In the genomic region with DNA sequence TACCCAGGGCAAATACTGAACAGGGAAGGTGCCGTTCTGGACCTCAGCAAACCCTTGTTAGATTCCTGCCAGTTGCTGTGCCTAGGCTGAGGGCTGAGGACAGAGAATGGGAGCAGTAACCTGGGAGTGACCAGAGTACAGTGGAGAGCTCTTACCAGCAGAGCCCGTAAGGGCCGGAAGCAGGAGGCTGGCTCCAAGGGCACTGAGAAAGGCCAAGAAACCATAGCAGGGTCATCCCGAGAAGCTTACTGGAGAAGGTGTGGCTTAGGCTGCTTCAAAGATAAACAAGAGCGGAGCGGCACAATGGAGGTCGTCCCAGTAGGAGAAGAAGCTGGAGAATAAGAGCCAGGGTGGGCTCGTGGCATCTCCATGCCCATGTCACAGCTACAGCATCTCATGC, we compare ENCODE assay signal across 14 mouse cellular contexts.
DNase-seq lines count a peak whose midpoint lies in the region; ATAC-seq lines count a peak whose summit lies in the region.
"Had no signal": no experiment of that assay in that cellular context is flagged by ENCODE, and none has a peak within 500 bp of the region (broad histone marks: within the 10 kb centered on the region; RNA-seq: fewer than 3 reads in every experiment).

No protein-coding gene starts in this region.

- no peak overlapping the region for H3K4me3 ChIP-seq in heart, embryonic 10.5 days
- H3K4me3 ChIP-seq in limb, embryonic 11.5 days (ENCODE audit: low read depth, low read length) = no peak overlapping the region
- H3K4me3 ChIP-seq: midbrain, embryonic 13.5 days; neural tube, embryonic 12.5 days had no signal

- 0 out of 2 replicates have a peak overlapping the region, but pooled peaks have one; percentile 11 for H3K27ac ChIP-seq in heart, embryonic 10.5 days
- H3K27ac ChIP-seq in limb, embryonic 11.5 days (replicated peaks; ENCODE audit: low read depth, low read length) = peak overlapping the region; percentile 47; the same call in 1 of the 2 replicates
- H3K27ac ChIP-seq: neural tube, embryonic 12.5 days had no signal

- intact Hi-C loops in heart, postnatal 14 days (cut with DNase I) = loop anchor here (5.0 kb wide), 1 partner anchor 63 kb away; a partner anchor contains a TSS

- no peaks in the 10 kb centered on the region for H3K9me3 ChIP-seq in heart, embryonic 10.5 days
- H3K9me3 ChIP-seq in limb, embryonic 11.5 days (ENCODE audit: control insufficient read depth, low read length) = no peaks in the 10 kb centered on the region
- H3K9me3 ChIP-seq: midbrain, embryonic 13.5 days; neural tube, embryonic 12.5 days had no signal

- no peak overlapping the region for H3K9ac ChIP-seq in limb, embryonic 11.5 days (ENCODE audit: low read length)
- H3K9ac ChIP-seq: midbrain, embryonic 13.5 days; neural tube, embryonic 12.5 days had no signal

- DNase-seq in heart, embryonic 10.5 days (ENCODE audit: low spot score) = no peak
- DNase-seq in heart, postnatal 14 days = no peak
- DNase-seq in ovary, adult 18-20 months (ENCODE audit: low spot score) = peak; percentile 60
- DNase-seq in ovary, postnatal 14 days (ENCODE audit: low spot score) = no peak
- no peak for DNase-seq in limb, embryonic 11.5 days (ENCODE audit: low spot score)
- peak; percentile 6 for DNase-seq in yolk sac, embryonic 10.5 days (ENCODE audit: low spot score)
- no peak for DNase-seq in spleen, postnatal 4 days (ENCODE audit: low spot score in 2 of 2)
- DNase-seq: cerebellum, adult 9-11 months; heart, adult 11 months; layer of hippocampus, adult 9-11 months; right cerebral cortex, adult 18-20 months; thymus, adult 2 months had no signal

- H3K4me1 ChIP-seq in heart, embryonic 10.5 days = peaks cover 69% of the 10 kb centered on the region
- peaks cover 70% of the 10 kb centered on the region for H3K4me1 ChIP-seq in limb, embryonic 11.5 days (ENCODE audit: control insufficient read depth, insufficient read depth, low read length)

- no peaks in the 10 kb centered on the region for H3K27me3 ChIP-seq in heart, embryonic 10.5 days (ENCODE audit: insufficient read depth, poor library complexity, severe bottlenecking)
- H3K27me3 ChIP-seq in limb, embryonic 11.5 days (ENCODE audit: control insufficient read depth, insufficient read depth, low read length) = no peaks in the 10 kb centered on the region
- H3K27me3 ChIP-seq: midbrain, embryonic 13.5 days; neural tube, embryonic 12.5 days had no signal

- 46% methylated on average over 8 of the region's 8 CpGs for WGBS in heart, embryonic 10.5 days
- 54% methylated on average over 8 of the region's 8 CpGs for WGBS in limb, embryonic 11.5 days

- no peaks in the 10 kb centered on the region for H3K36me3 ChIP-seq in heart, embryonic 10.5 days
- H3K36me3 ChIP-seq in limb, embryonic 11.5 days (ENCODE audit: control insufficient read depth, insufficient read depth, low read length) = no peaks in the 10 kb centered on the region
- H3K36me3 ChIP-seq: midbrain, embryonic 13.5 days; neural tube, embryonic 12.5 days had no signal

- no peak overlapping the region for H3K4me2 ChIP-seq in limb, embryonic 11.5 days (ENCODE audit: low read depth, severe bottlenecking)
- H3K4me2 ChIP-seq: midbrain, embryonic 13.5 days; neural tube, embryonic 12.5 days had no signal

- no peak for ATAC-seq in limb, embryonic 11.5 days (ENCODE audit: insufficient number of reproducible peaks, low FRiP score, low TSS enrichment, low read depth)
- ATAC-seq: midbrain, embryonic 13.5 days had no signal

Comparison
In these comparisons a context has a peak if more than half of its experiments do, and no peak if none do; other contexts are left out.
1. DNase-seq: peak in ovary, adult 18-20 months (single experiment) and yolk sac, embryonic 10.5 days (single experiment); none in heart, embryonic 10.5 days (single experiment), heart, postnatal 14 days (0 of 2), ovary, postnatal 14 days (single experiment), limb, embryonic 11.5 days (single experiment) and spleen, postnatal 4 days (0 of 2).